Mouse (Mus musculus): ENCODE results near the gene Ppp2r5a.

DNA sequence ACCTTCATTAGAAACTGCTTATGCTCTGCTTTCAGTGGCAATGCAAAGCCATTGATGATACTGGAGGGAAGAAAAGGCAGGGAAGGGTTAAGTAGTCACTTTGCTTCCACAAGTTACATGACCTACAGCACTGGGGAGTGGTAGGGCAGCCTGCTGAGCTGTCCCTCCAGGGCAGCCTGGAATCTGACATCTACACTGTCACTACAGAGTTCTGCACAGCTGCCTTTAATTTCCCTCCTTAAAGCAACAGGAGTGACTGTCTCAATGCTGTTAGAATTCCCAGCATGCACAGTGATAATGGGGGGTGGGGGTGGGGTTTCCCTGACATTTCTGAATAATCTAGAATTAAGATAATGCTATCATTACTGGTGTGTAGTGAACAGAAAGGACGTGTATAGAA lies 46.1 kb downstream of the Ppp2r5a start:
- no peak for TF ChIP-seq CTCF (IDR thresholded peaks at IDR 0.05; ENCODE audit: extremely low read depth, insufficient read length, insufficient replicate concordance, low read depth, low read length)
- no peak for TF ChIP-seq POLR2A (IDR thresholded peaks at IDR 0.05; ENCODE audit: low read depth, low read length)
